Mouse (Mus musculus) midbrain, embryonic 16.5 days (tissue): ENCODE measurements at regions not wholly inside any gene's neighbourhood (a gene's known extent, or its start where the extent isn't known, plus 50 kb on each side); places are given as distances from the start of the nearest gene placed in this dataset.

Source experiments
- ATAC-seq: fragments of 200-750 bp; cut with Nextera tagmentation; 2 replicates; pipeline ENCODE4 v1.8.0; 2017; ENCODE audit warnings: moderate TSS enrichment
- H3K27ac ChIP-seq: fragments of 300-500 bp; sonication (generic); 2 replicates; pipeline ENCODE4 v1.5.1; 2014; ENCODE audit warnings: mild to moderate bottlenecking, low read length, mixed read lengths
- H3K27me3 ChIP-seq: fragments of 300-500 bp; sonication (generic); 2 replicates; pipeline ENCODE4 v1.6.1; 2014; ENCODE audit warnings: low read depth, low read length, mixed read lengths; ENCODE audit not compliant: control insufficient read depth, insufficient read depth
- H3K36me3 ChIP-seq: fragments of 300-500 bp; sonication (generic); 2 replicates; pipeline ENCODE4 v1.6.1; 2014; ENCODE audit warnings: mild to moderate bottlenecking, low read length, moderate library complexity, mixed read lengths; ENCODE audit not compliant: control insufficient read depth, insufficient read depth
- H3K4me1 ChIP-seq: fragments of 300-500 bp; sonication (generic); 2 replicates; pipeline ENCODE4 v1.6.1; 2014; ENCODE audit warnings: mild to moderate bottlenecking, low read length, mixed read lengths; ENCODE audit not compliant: control insufficient read depth, insufficient read depth
- H3K4me2 ChIP-seq: fragments of 300-500 bp; sonication (generic); 2 replicates; pipeline ENCODE4 v1.6.1; 2014; ENCODE audit warnings: mild to moderate bottlenecking, low read length, mixed read lengths
- H3K4me3 ChIP-seq: fragments of 300-500 bp; sonication (generic); 2 replicates; pipeline ENCODE4 v1.5.1; 2014; ENCODE audit warnings: low read depth, mild to moderate bottlenecking, low read length, moderate library complexity, mixed read lengths
- H3K9ac ChIP-seq: fragments of 300-500 bp; sonication (generic); 2 replicates; pipeline ENCODE4 v1.6.1; 2014; ENCODE audit warnings: low read depth, low read length, mixed read lengths
- H3K9me3 ChIP-seq: fragments of 300-500 bp; sonication (generic); replicated peaks from 2 replicates; pipeline ENCODE4 v1.6.1; 2014; ENCODE audit warnings: mild to moderate bottlenecking, low read length, mixed read lengths; ENCODE audit not compliant: control insufficient read depth, poor library complexity, severe bottlenecking
- WGBS: fragments of 180-500 bp; shearing (Covaris S2); extraction: QIAGEN DNeasy Blood & Tissue Kit; methylation state at CpG from one replicate; pipeline ENCODE4 v1.1.7; 2014; 5-methylcytosine and 5-hydroxymethylcytosine counted together

DNA sequence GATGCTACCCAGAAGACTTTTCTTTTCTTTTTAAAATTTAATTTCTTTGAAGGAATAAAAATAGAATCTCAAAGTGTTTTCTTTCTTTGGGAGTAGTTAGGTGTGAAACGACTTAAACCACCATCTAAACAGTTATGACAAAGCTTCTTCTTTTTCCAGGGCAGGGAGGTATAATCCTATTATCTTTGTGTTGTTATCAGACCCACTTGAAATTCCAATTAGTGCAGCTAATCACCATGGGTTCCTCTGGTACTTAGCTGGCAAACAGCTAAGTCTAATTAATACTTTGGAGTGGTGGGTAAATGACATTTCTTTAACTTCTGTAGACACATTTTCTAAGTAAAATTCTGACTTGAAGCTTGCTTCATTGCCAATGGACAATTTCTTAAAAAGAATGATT lies 185.3 kb downstream of the Olfm4 start:
- WGBS, result 0% methylated on average over 1 of the region's 1 CpGs
- ATAC-seq, result no peak
- no peaks in the 10 kb centered on the region for H3K9me3 ChIP-seq
- no peak overlapping the region for H3K4me3 ChIP-seq
- no peak overlapping the region for H3K27ac ChIP-seq
- H3K9ac ChIP-seq, result no peak overlapping the region
- no peaks in the 10 kb centered on the region for H3K36me3 ChIP-seq
- no peaks in the 10 kb centered on the region for H3K27me3 ChIP-seq
- H3K4me1 ChIP-seq, result peaks cover 9% of the 10 kb centered on the region; the same call in 1 of the 2 replicates
- no peak overlapping the region for H3K4me2 ChIP-seq

DNA sequence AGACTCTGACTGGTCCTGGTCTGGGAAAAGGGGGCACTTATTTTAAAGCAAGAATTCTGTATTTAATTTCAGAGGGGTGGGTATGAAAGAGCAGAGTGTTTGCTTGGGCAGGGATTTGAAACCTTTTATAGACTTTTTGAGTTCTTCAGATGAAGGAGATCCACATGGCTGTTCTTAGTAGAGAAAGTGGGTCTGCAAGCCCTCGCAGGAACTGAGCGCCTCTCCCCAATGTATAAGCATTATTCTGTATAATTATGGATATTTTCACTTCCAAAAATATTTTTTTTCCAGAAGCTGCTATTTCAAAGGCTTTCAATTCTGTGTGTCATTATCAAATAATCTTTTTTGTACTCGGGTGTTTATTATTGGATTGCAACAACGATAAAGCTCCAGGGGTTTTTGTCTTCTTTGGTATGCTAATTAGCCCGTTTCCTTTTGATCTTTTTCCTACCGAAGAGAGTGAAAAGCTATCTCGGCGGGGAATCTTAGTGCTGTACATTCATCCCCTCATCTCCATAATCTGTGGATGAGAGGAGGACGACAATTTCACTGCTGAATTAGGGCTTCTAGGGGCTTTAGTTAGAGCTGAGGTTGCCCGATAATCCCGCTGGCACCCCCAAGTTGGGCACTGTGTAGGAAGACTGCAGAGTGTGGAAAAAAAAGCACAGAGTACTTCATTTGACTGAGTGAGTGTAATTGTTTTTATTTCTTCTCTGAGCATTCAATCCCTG lies 186.7 kb downstream of the Olfm4 start:
- peak; percentile 82 for ATAC-seq
- WGBS, result 3% methylated on average over 11 of the region's 11 CpGs
- H3K4me1 ChIP-seq, result peaks cover 9% of the 10 kb centered on the region; the same call in 1 of the 2 replicates
- H3K9ac ChIP-seq, result peak overlapping the region; percentile 23; the same call in 1 of the 2 replicates
- H3K4me2 ChIP-seq, result peak overlapping the region; percentile 38
- H3K9me3 ChIP-seq, result no peaks in the 10 kb centered on the region
- peak overlapping the region; percentile 35 for H3K27ac ChIP-seq
- no peaks in the 10 kb centered on the region for H3K27me3 ChIP-seq
- no peak overlapping the region for H3K4me3 ChIP-seq
- no peaks in the 10 kb centered on the region for H3K36me3 ChIP-seq

DNA sequence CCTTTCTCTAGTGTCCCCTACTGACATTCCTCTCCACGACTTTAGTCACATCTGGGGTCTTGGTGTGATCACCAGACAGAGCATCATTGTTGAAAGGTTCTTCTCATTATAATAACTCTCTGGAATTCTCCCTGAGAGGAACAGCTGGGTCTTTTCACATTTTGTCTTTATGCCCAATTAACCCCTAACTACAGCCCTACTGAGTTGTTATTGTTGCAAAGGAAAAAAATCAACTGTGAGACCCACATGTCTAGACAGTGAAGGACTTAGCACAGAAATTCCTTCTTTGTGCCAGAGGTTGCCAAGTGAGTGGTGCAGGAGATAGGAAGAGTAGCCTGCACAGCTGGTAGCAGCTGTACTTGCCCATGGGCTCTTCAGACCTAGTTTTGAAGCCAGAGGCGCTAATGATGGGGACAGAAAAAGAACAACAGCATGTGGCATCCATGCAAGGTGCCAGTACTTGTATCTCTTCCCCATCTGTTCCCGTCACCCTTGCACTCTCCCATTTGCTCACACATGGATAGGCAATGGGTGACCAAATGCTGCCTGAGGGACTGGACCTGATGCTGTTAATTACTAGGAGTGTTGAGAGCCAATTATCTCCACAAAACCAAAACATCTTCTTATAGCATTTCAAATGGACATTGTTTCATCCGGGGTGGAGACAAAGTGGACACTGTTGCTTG lies 189.1 kb downstream of the Olfm4 start:
- Histone ChIP-seq H3K36me3 (no peaks in the 10 kb centered on the region), H3K4me2 (no peak overlapping the region), H3K27me3 (no peaks in the 10 kb centered on the region), H3K9me3 (no peaks in the 10 kb centered on the region), H3K9ac (no peak overlapping the region), H3K4me1 (peaks cover 9% of the 10 kb centered on the region; the same call in 1 of the 2 replicates), H3K27ac (no peak overlapping the region), H3K4me3 (no peak overlapping the region)
- ATAC-seq, result no peak
- WGBS, result 48% methylated on average over 4 of the region's 4 CpGs

DNA sequence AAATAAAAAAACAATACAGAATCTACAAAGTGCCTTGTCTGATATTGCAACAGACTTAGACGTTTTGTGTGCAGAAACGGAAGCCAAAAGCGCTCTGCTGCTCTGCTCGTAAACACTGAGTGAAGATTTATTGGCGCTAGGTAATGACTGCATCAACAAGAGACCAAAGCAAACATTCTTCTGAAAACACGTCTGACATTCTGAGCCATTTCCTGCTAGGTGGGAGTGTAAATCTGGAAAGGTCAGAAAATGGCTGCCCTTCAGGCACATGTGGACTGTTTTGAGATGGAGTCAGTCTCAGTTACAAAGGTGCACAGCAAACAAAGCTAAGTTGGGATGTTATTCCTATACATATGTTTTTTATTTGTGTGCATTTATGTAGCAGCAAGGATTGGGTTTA lies 192.6 kb downstream of the Olfm4 start:
- Histone ChIP-seq H3K4me3 (no peak overlapping the region), H3K4me1 (0 out of 2 replicates have a peak, but pooled peaks cover 1% of the 10 kb centered on the region), H3K4me2 (no peak overlapping the region), H3K36me3 (no peaks in the 10 kb centered on the region), H3K9ac (no peak overlapping the region), H3K9me3 (no peaks in the 10 kb centered on the region), H3K27ac (no peak overlapping the region), H3K27me3 (no peaks in the 10 kb centered on the region)
- no peak for ATAC-seq
- WGBS, result 71% methylated on average over 6 of the region's 6 CpGs

DNA sequence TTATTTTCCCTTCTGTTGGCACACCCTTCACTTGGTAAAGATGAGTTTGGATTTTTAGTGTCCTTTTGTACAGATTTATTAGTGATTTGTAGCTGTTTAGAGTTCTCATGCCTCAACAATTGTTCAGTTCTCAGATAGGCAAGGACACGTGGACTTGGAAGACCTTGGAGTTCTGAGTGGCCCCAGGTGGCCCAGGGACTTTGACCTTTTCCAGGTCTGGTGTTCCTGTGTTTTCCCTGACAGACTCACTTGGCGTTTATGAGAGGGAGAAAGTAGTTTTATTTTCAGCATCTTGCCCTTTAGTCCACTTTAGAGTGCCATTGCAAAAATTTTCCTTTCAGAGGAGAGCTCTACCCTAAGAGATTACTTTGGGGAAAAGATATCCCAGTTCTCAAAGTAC lies 211.2 kb downstream of the Olfm4 start:
- Histone ChIP-seq H3K9ac (no peak overlapping the region), H3K4me1 (no peaks in the 10 kb centered on the region), H3K36me3 (no peaks in the 10 kb centered on the region), H3K27me3 (no peaks in the 10 kb centered on the region), H3K4me3 (no peak overlapping the region), H3K4me2 (no peak overlapping the region), H3K27ac (no peak overlapping the region), H3K9me3 (no peaks in the 10 kb centered on the region)
- WGBS, result 56% methylated on average over 2 of the region's 2 CpGs
- no peak for ATAC-seq

DNA sequence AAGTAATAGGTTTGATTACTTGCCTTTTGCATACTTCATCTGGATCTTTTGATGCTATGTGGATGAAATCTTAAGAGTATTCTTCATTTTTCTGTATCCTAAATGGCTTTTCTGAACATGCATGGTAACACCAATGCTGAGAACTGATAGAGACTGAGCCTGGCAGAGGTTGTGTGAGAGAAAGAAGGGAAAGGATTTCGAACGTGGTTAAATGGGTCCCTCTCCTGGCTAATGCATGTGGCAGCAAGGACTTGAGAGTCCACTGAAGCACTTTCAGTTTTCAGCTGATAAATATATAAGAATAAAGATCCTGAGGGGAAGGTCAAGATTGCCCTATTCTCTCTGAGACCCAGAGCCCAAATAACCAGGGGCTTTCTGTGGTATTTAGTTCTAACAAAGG lies 229.0 kb downstream of the Olfm4 start:
- no peak overlapping the region for H3K9ac ChIP-seq
- H3K36me3 ChIP-seq, result no peaks in the 10 kb centered on the region
- peak; percentile 92 for ATAC-seq
- H3K4me1 ChIP-seq, result peaks cover 7% of the 10 kb centered on the region; the same call in 1 of the 2 replicates
- peak overlapping the region; percentile 22; the same call in 1 of the 2 replicates for H3K27ac ChIP-seq
- H3K4me2 ChIP-seq, result no peak overlapping the region
- H3K27me3 ChIP-seq, result no peaks in the 10 kb centered on the region
- H3K4me3 ChIP-seq, result no peak overlapping the region
- no peaks in the 10 kb centered on the region for H3K9me3 ChIP-seq
- 19% methylated on average over 2 of the region's 2 CpGs for WGBS

DNA sequence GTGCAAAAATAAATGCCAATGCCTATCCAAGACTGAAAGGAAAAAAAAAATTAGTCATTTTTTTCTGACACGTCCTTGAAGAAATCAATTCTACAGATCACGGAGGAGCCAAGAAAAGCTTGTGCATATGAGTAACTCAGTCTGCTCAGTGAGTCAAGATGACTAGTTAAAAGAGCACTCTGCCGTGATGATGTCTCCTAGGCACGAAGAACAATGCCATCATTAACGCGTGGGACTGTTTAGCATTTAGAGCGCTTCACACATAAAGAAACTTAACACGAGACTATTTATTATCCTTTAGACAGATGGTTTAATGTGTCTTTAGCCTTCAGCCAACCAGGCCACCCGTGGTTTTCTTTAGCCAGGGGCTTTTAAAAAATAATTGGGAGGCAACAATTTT lies 229.8 kb downstream of the Olfm4 start:
- H3K27me3 ChIP-seq, result no peaks in the 10 kb centered on the region
- no peak overlapping the region for H3K4me3 ChIP-seq
- no peaks in the 10 kb centered on the region for H3K9me3 ChIP-seq
- H3K9ac ChIP-seq, result no peak overlapping the region
- H3K4me1 ChIP-seq, result peaks cover 7% of the 10 kb centered on the region; the same call in 1 of the 2 replicates
- H3K27ac ChIP-seq, result no peak overlapping the region
- WGBS, result 48% methylated on average over 9 of the region's 9 CpGs
- H3K36me3 ChIP-seq, result no peaks in the 10 kb centered on the region
- no peak for ATAC-seq
- no peak overlapping the region for H3K4me2 ChIP-seq

DNA sequence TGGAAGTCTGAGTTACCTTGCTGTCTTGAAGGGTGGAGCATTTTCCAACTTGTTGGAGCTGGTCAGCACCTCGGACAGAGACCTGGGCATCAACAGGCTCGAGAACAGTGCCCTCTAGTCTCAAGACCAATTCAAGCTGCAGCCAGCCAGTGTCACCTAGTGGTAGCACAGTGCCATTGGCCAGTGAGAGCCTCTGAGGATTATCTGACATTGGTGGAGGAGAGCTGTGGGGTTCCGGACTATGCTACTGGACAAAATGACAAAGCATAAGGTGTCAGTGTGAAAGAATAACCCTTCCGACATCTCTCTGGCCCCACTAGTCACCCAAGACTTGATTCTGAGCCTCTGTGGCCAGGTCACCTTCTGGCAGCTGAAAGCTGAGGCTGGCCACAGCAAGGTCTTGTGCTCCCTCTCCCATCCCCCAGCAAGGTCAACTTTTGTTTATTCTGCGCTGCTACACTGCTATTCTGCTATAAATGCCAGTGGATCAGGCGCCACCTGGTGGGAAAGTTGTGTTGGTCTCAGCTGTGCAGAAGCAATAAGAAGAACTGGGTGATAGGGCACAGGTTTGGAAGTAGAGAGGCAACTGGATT lies 232.2 kb downstream of the Olfm4 start:
- H3K36me3 ChIP-seq, result no peaks in the 10 kb centered on the region
- no peak overlapping the region for H3K4me3 ChIP-seq
- H3K4me2 ChIP-seq, result no peak overlapping the region
- H3K27ac ChIP-seq, result no peak overlapping the region
- ATAC-seq, result peak; percentile 69
- H3K4me1 ChIP-seq, result peaks cover 7% of the 10 kb centered on the region; the same call in 1 of the 2 replicates
- no peaks in the 10 kb centered on the region for H3K27me3 ChIP-seq
- H3K9me3 ChIP-seq, result no peaks in the 10 kb centered on the region
- H3K9ac ChIP-seq, result no peak overlapping the region
- WGBS, result 13% methylated on average over 6 of the region's 6 CpGs

DNA sequence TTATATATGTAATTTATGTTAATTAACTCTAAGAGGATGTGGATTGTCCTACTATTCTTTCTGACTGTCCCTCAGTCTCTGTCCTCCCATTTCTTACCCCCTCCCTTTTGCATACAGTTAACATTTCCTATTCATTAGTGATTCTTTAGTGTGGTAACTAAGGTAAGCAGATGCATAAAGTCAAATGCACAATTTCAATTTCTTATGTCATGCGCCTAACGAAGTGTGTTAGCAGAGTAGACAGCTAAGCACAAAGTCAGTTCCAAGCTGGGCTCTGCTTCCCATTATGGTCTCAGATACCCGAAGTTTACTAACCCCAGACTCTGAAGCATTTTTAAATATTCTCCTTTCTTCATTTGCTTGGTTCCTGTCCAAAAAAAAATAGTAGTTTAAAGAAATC lies 248.2 kb downstream of the Olfm4 start:
- ATAC-seq, result no peak
- H3K9me3 ChIP-seq, result no peaks in the 10 kb centered on the region
- H3K9ac ChIP-seq, result no peak overlapping the region
- H3K4me2 ChIP-seq, result no peak overlapping the region
- H3K4me1 ChIP-seq, result no peaks in the 10 kb centered on the region
- 91% methylated on average over 3 of the region's 3 CpGs for WGBS
- H3K4me3 ChIP-seq, result no peak overlapping the region
- H3K27ac ChIP-seq, result no peak overlapping the region
- no peaks in the 10 kb centered on the region for H3K36me3 ChIP-seq
- H3K27me3 ChIP-seq, result no peaks in the 10 kb centered on the region
